Comparison of ENCODE assay signal across 22 mouse cellular contexts in genomic region chr1:82134938-82135337, GRCm38 (mm10).
DNase-seq lines count a peak whose midpoint lies in the region; ATAC-seq and TF ChIP-seq lines count a peak whose summit lies in the region.
"Had no signal": no experiment of that assay in that cellular context is flagged by ENCODE, and none has a peak within 500 bp of the region (broad histone marks: within the 10 kb centered on the region; RNA-seq: fewer than 3 reads in every experiment).

No protein-coding gene starts in this region.

- no peaks in the 10 kb centered on the region for H3K4me1 ChIP-seq in heart, embryonic 10.5 days
- H3K4me1 ChIP-seq in stomach, postnatal 0 days (replicated peaks; ENCODE audit: control insufficient read depth, insufficient read depth): no peaks in the 10 kb centered on the region
- H3K4me1 ChIP-seq: intestine, embryonic 15.5 days had no signal

- H3K27me3 ChIP-seq in heart, embryonic 10.5 days (ENCODE audit: insufficient read depth, poor library complexity, severe bottlenecking): no peaks in the 10 kb centered on the region; the same call in 1 of the 2 replicates
- no peaks in the 10 kb centered on the region for H3K27me3 ChIP-seq in stomach, postnatal 0 days (ENCODE audit: control insufficient read depth, insufficient read depth, low read length)
- H3K27me3 ChIP-seq: embryonic facial prominence, embryonic 15.5 days; intestine, embryonic 15.5 days had no signal

- TF ChIP-seq CTCF in stomach, postnatal 0 days (IDR thresholded peaks at IDR 0.05; ENCODE audit: low read depth): no peak

- H3K4me2 ChIP-seq in stomach, postnatal 0 days (replicated peaks; ENCODE audit: low read depth): no peak overlapping the region
- H3K4me2 ChIP-seq: embryonic facial prominence, embryonic 15.5 days; hindbrain, embryonic 14.5 days; intestine, embryonic 15.5 days had no signal

- 81% methylated on average over 2 of the region's 2 CpGs for WGBS in heart, embryonic 10.5 days
- WGBS in stomach, postnatal 0 days: 69% methylated on average over 2 of the region's 2 CpGs

- H3K36me3 ChIP-seq in heart, embryonic 10.5 days: no peaks in the 10 kb centered on the region
- no peaks in the 10 kb centered on the region for H3K36me3 ChIP-seq in stomach, postnatal 0 days (ENCODE audit: control insufficient read depth, insufficient read depth, low read length)
- H3K36me3 ChIP-seq: embryonic facial prominence, embryonic 15.5 days; forebrain, embryonic 10.5 days; G1E; hindbrain, embryonic 10.5 days; intestine, embryonic 15.5 days had no signal

- intact Hi-C loops in heart, postnatal 14 days (cut with DNase I): no loop called here

- no peak overlapping the region for H3K9ac ChIP-seq in stomach, postnatal 0 days (ENCODE audit: low read length)
- H3K9ac ChIP-seq: embryonic facial prominence, embryonic 15.5 days; hindbrain, embryonic 14.5 days; intestine, embryonic 15.5 days had no signal

- ATAC-seq in stomach, postnatal 0 days (ENCODE audit: low FRiP score, low TSS enrichment): 0 out of 2 replicates have a peak, but pooled peaks have one; percentile 21
- ATAC-seq: CD4-positive, CD25-positive, alpha-beta regulatory T cell, adult 4 months; forebrain, embryonic 14.5 days; intestine, embryonic 15.5 days had no signal

- H3K4me3 ChIP-seq in heart, embryonic 10.5 days: no peak overlapping the region
- H3K4me3 ChIP-seq in stomach, postnatal 0 days (ENCODE audit: low read depth, low read length): no peak overlapping the region
- H3K4me3 ChIP-seq: embryonic facial prominence, embryonic 15.5 days; erythroblast, embryonic 14.5 days; forebrain, embryonic 10.5 days; gastrocnemius, adult 2 months; hindbrain, embryonic 10.5 days; intestine, embryonic 15.5 days had no signal

- TF ChIP-seq EP300 in stomach, postnatal 0 days (optimal IDR thresholded peaks at IDR 0.05): no peak

- no peaks in the 10 kb centered on the region for H3K9me3 ChIP-seq in heart, embryonic 10.5 days
- H3K9me3 ChIP-seq in stomach, postnatal 0 days (ENCODE audit: control insufficient read depth, low read length): no peaks in the 10 kb centered on the region
- H3K9me3 ChIP-seq: embryonic facial prominence, embryonic 15.5 days; forebrain, embryonic 10.5 days; G1E; hindbrain, embryonic 10.5 days; intestine, embryonic 15.5 days had no signal

- H3K27ac ChIP-seq in heart, embryonic 10.5 days: no peak overlapping the region
- H3K27ac ChIP-seq in stomach, postnatal 0 days (replicated peaks): no peak overlapping the region
- H3K27ac ChIP-seq: embryonic facial prominence, embryonic 15.5 days; forebrain, embryonic 10.5 days; gastrocnemius, adult 2 months; hindbrain, embryonic 10.5 days; hindbrain, embryonic 14.5 days; intestine, embryonic 15.5 days had no signal

- peak; percentile 59 to 70 for DNase-seq in cerebellum, postnatal 10 days
- no peak for DNase-seq in cerebellum, adult 8-10 months
- DNase-seq in heart, adult 11 months: peak; percentile 89
- no peak for DNase-seq in heart, embryonic 10.5 days (ENCODE audit: low spot score)
- DNase-seq in heart, postnatal 14 days: peak; percentile 2 to 19
- DNase-seq in heart, adult 9 months (ENCODE audit: low spot score in 2 of 2): no peak
- DNase-seq in stomach, postnatal 0 days (ENCODE audit: low spot score): no peak
- DNase-seq: B cell, adult 2 months; cerebellum, adult 11-12 months; embryo, embryonic 11 days; gastrocnemius, adult 2 months; gastrocnemius, postnatal 25 days; kidney, adult 18-20 months had no signal

Comparison
In these comparisons a context has a peak if more than half of its experiments do, and no peak if none do; other contexts are left out.
1. DNase-seq: peak in cerebellum, postnatal 10 days (2 of 2), heart, adult 11 months (single experiment) and heart, postnatal 14 days (2 of 2); none in cerebellum, adult 8-10 months (single experiment), heart, embryonic 10.5 days (single experiment), heart, adult 9 months (0 of 2) and stomach, postnatal 0 days (single experiment).